Mouse (Mus musculus) liver, embryonic 14.5 days (tissue): ENCODE measurements around the gene Txk. TPM values are rescaled to one million over a fixed set of nuclear protein-coding genes. Genes with fewer than 3 reads are reported as not detected.

Experiments used
- ATAC-seq: fragments of 200-750 bp; cut with Nextera tagmentation; 2 replicates; pipeline ENCODE4 v1.8.0; 2017; ENCODE audit warnings: moderate number of reproducible peaks, mild to moderate bottlenecking, moderate library complexity; ENCODE audit not compliant: insufficient read depth
- DNase-seq, 3 experiments: peaks; one replicate each; pipeline ENCODE4 v3.0.0-alpha.2; 2012 to 2013; ENCODE audit warnings: low read depth in 3 of 3, low spot score in 3 of 3
- H3K27ac ChIP-seq: fragments of 300-500 bp; sonication (generic); 2 replicates; pipeline ENCODE4 v1.5.1; 2014; ENCODE audit warnings: moderate library complexity, mild to moderate bottlenecking, control low read depth, inconsistent platforms
- H3K27me3 ChIP-seq: fragments of 300-500 bp; sonication (generic); 2 replicates; pipeline ENCODE4 v1.6.1; 2014; ENCODE audit warnings: mild to moderate bottlenecking, low read length, moderate library complexity; ENCODE audit not compliant: control insufficient read depth, insufficient read depth
- H3K36me3 ChIP-seq: fragments of 300-500 bp; sonication (generic); replicated peaks from 2 replicates; pipeline ENCODE4 v1.6.1; 2014; ENCODE audit warnings: low read depth; ENCODE audit not compliant: control insufficient read depth, insufficient read depth
- H3K4me1 ChIP-seq, 2 experiments: fragments of 200-500 bp in 1 of 2; fragments of 300-500 bp in 1 of 2; sonication (generic) in 1 of 2; replicated peaks; 2 replicates each; pipeline ENCODE4 v1.6.1; 2012 to 2014; ENCODE audit warnings: antibody characterized with exemption in 1 of 2, inconsistent platforms in 1 of 2, low read length in 1 of 2; ENCODE audit not compliant: control insufficient read depth in 2 of 2, insufficient read depth in 2 of 2
- H3K4me2 ChIP-seq: fragments of 300-500 bp; sonication (generic); 2 replicates; pipeline ENCODE4 v1.6.1; 2014; ENCODE audit warnings: low read depth, mild to moderate bottlenecking, control low read depth, moderate library complexity
- H3K4me3 ChIP-seq, 2 experiments: fragments of 200-500 bp in 1 of 2; fragments of 300-500 bp in 1 of 2; sonication (generic) in 1 of 2; 2 replicates each; pipeline ENCODE4 v1.5.1; 2012 to 2014; ENCODE audit warnings: low read depth in 2 of 2, low read length in 2 of 2, mild to moderate bottlenecking in 2 of 2, control low read depth in 1 of 2, inconsistent platforms in 1 of 2, moderate library complexity in 1 of 2; ENCODE audit not compliant: insufficient read depth in 1 of 2
- H3K9ac ChIP-seq: fragments of 300-500 bp; sonication (generic); replicated peaks from 2 replicates; pipeline ENCODE4 v1.6.1; 2014; ENCODE audit warnings: mild to moderate bottlenecking, control low read depth, moderate library complexity
- H3K9me3 ChIP-seq: fragments of 300-500 bp; sonication (generic); 2 replicates; pipeline ENCODE4 v1.6.1; 2016; ENCODE audit warnings: low read length, mixed read lengths; ENCODE audit not compliant: control insufficient read depth
- CTCF ChIP-seq: IDR thresholded peaks from 2 replicates; pipeline ENCODE4 v1.5.1; 2016; ENCODE audit warnings: antibody characterized with exemption, low read depth, control low read depth
- EP300 ChIP-seq: IDR thresholded peaks from 2 replicates; pipeline ENCODE4 v1.6.1; 2016; ENCODE audit warnings: antibody characterized with exemption, low read depth
- WGBS: fragments of 180-500 bp; shearing (Covaris S2); extraction: QIAGEN DNeasy Blood & Tissue Kit; methylation state at CpG from one replicate; pipeline ENCODE4 v1.1.7; 2014; ENCODE audit not compliant: insufficient replicate concordance; 5-methylcytosine and 5-hydroxymethylcytosine counted together
- polyA plus RNA-seq, 2 experiments: library from polyadenylated mRNA; depleted of rRNA in 1 of 2; stranded (reverse) in 1 of 2; unstranded in 1 of 2; fragments of >200 nt; fragmentation: Nextera tagmentation in 1 of 2; extraction: Ambion mirVana in 1 of 2; gene quantifications; 2 replicates each; pipeline versions ENCODE4 v1.2.1 to v1.2.3; 2012 to 2014

Gene Txk
- polyA plus RNA-seq, 2 experiments: 0.01 TPM; not detected in 1

- no peak for DNase-seq
- Histone ChIP-seq H3K9me3 (no peaks in the 10 kb centered on the region), H3K27me3 (no peaks in the 10 kb centered on the region), H3K27ac (no peak overlapping the region), H3K9ac (no peak overlapping the region), H3K36me3 (no peaks in the 10 kb centered on the region), H3K4me1 (peaks cover 0 to 10% of the 10 kb centered on the region in 2 experiments; a peak in 2 of 4 replicates), H3K4me2 (no peak overlapping the region), H3K4me3 (no peak overlapping the region)
- no peak for ATAC-seq
- WGBS: 72% methylated on average over 5 of the region's 5 CpGs
- TF ChIP-seq CTCF: no peak
- no peak for TF ChIP-seq EP300
These were observed 9.2 kb upstream of the Txk start for GRCm38 (mm10) chr5:72761758-72762157.

- Histone ChIP-seq H3K4me1 (peaks cover 0 to 10% of the 10 kb centered on the region in 2 experiments; a peak in 2 of 4 replicates), H3K27me3 (no peaks in the 10 kb centered on the region), H3K36me3 (no peaks in the 10 kb centered on the region), H3K9me3 (no peaks in the 10 kb centered on the region), H3K4me2 (no peak overlapping the region), H3K4me3 (no peak overlapping the region), H3K27ac (no peak overlapping the region), H3K9ac (no peak overlapping the region)
- TF ChIP-seq CTCF: no peak
- TF ChIP-seq EP300: no peak
- 66% methylated on average over 5 of the region's 5 CpGs for WGBS
- ATAC-seq (no peak), DNase-seq (no peak)
These were observed 8.7 kb upstream of the Txk start for GRCm38 (mm10) chr5:72761237-72761636.

- ATAC-seq (peak; percentile 35; the same call in 1 of the 2 replicates), DNase-seq (no peak)
- no peak for TF ChIP-seq EP300
- no peak for TF ChIP-seq CTCF
These were observed 6.6 kb upstream of the Txk start for GRCm38 (mm10) chr5:72758925-72759924.

GRCm38 (mm10) chr5:72757155-72757773 is 4.7 kb upstream of the Txk start:
- Histone ChIP-seq H3K27ac (no peak overlapping the region), H3K4me2 (no peak overlapping the region), H3K36me3 (no peaks in the 10 kb centered on the region), H3K9ac (no peak overlapping the region), H3K4me1 (peaks cover 0 to 5% of the 10 kb centered on the region in 2 experiments; a peak in 2 of 4 replicates), H3K4me3 (no peak overlapping the region), H3K27me3 (no peaks in the 10 kb centered on the region), H3K9me3 (no peaks in the 10 kb centered on the region)
- WGBS: 73% methylated on average over 18 of the region's 18 CpGs
- TF ChIP-seq EP300 (no peak), CTCF (no peak)
- ATAC-seq: no peak
- DNase-seq: no peak

More at GRCm38 (mm10) chr5:72758925-72759924, 6.6 kb upstream of the Txk start:
- Histone ChIP-seq H3K4me1 (peaks cover 0 to 10% of the 10 kb centered on the region in 2 experiments; a peak in 2 of 4 replicates), H3K27me3 (no peaks in the 10 kb centered on the region), H3K9ac (peak overlapping the region; percentile 27; the same call in 1 of the 2 replicates), H3K4me2 (no peak overlapping the region), H3K4me3 (no peak overlapping the region), H3K9me3 (no peaks in the 10 kb centered on the region), H3K36me3 (no peaks in the 10 kb centered on the region), H3K27ac (no peak overlapping the region)
- WGBS: 25% methylated on average over 13 of the region's 13 CpGs

GRCm38 (mm10) chr5:72755941-72756340 is 3.4 kb upstream of the Txk start:
- WGBS: 76% methylated on average over 8 of the region's 8 CpGs
- DNase-seq: no peak

More at GRCm38 (mm10) chr5:72755941-72756340, 3.4 kb upstream of the Txk start:
- Histone ChIP-seq H3K36me3 (no peaks in the 10 kb centered on the region), H3K4me1 (peaks cover 0 to 5% of the 10 kb centered on the region in 2 experiments; a peak in 2 of 4 replicates), H3K27ac (no peak overlapping the region), H3K4me3 (no peak overlapping the region), H3K4me2 (no peak overlapping the region), H3K27me3 (no peaks in the 10 kb centered on the region), H3K9ac (no peak overlapping the region), H3K9me3 (no peaks in the 10 kb centered on the region)
- no peak for ATAC-seq
- TF ChIP-seq EP300 (no peak), CTCF (no peak)
